Comparison of ENCODE assay signal across 8 mouse cellular contexts in the genomic region with DNA sequence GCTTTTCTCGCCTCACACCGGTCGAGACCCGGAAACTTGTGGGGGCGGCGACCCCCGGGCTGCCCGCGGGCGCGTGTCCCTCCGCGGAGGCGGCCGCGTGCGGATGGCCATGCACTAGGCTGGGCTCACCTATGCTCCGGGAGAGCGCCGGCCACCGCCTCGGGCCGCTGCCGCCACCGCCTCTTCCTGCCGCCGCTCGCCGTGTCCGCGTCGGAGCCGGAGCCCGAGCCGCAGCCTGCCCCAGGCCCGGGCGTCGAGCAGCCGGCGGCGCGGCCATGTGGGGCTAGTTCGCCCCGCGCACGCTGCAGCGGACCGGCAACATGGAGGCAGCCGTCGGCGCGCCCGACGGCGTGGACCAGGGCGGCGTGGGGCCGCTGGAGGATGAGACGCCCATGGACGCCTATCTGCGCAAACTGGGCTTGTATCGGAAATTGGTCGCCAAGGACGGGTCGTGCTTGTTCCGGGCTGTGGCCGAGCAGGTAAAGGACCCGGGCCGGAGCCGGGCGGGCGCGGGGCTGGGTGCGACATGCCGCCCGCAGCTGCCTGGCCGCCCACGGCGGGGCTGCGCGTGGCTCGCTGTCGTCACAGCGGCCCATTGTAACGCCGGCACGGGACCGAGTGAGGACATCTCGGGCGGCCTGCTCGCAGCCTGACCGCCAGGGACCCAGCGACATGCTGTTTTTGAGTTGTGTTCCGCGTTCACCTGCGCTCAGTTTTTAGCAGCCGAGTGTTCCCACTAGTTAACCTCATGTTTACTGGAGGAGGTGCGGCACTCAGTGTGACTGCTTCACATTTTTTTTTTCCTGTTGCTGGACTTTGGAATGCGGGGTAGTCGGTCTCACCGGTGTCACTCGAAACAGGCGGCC. TPM values are rescaled to one million over a fixed set of nuclear protein-coding genes. Genes with fewer than 3 reads are reported as not detected.
DNase-seq lines count a peak whose midpoint lies in the region; ATAC-seq and TF ChIP-seq lines count a peak whose summit lies in the region.

Gene Otud4, plus strand, starts transcription at position 33 of the 866 bp plus-strand sequence.

- peak; percentile 50 for ATAC-seq in limb, embryonic 14.5 days (ENCODE audit: low FRiP score, low read depth)
- ATAC-seq in midbrain, embryonic 15.5 days (replicated peaks): peak; percentile 73

- H3K9me3 ChIP-seq in limb, embryonic 14.5 days (ENCODE audit: control insufficient read depth, low read length): no peaks in the 10 kb centered on the region
- H3K9me3 ChIP-seq in midbrain, embryonic 15.5 days: no peaks in the 10 kb centered on the region

- TF ChIP-seq POLR2A in embryonic fibroblast, embryonic 13.5 days (IDR thresholded peaks at IDR 0.05; ENCODE audit: low read depth, low read length): no peak
- 0 out of 2 replicates have a peak, but pooled peaks have one; percentile 25 for TF ChIP-seq POLR2A in limb, embryonic 14.5 days (IDR thresholded peaks at IDR 0.05; ENCODE audit: borderline replicate concordance, extremely low read depth, insufficient read depth, insufficient read length)

- H3K4me2 ChIP-seq in limb, embryonic 14.5 days (replicated peaks; ENCODE audit: low read depth, low read length, severe bottlenecking): peak within 1 kb of the TSS; percentile 82
- peak within 1 kb of the TSS; percentile 78 for H3K4me2 ChIP-seq in midbrain, embryonic 15.5 days

- peak within 1 kb of the TSS; percentile 81 for H3K4me3 ChIP-seq in embryonic fibroblast, embryonic 13.5 days (ENCODE audit: insufficient read depth, low read length)
- H3K4me3 ChIP-seq in limb, embryonic 14.5 days (replicated peaks; ENCODE audit: low read length): peak within 1 kb of the TSS; percentile 88
- H3K4me3 ChIP-seq in midbrain, embryonic 15.5 days: peak within 1 kb of the TSS; percentile 73

- peak within 1 kb of the TSS; percentile 85 for H3K9ac ChIP-seq in limb, embryonic 14.5 days (ENCODE audit: low read depth, low read length, severe bottlenecking)
- H3K9ac ChIP-seq in midbrain, embryonic 15.5 days: peak within 1 kb of the TSS; percentile 92

- peak; percentile 29 for DNase-seq in 416B (ENCODE audit: low read depth)
- DNase-seq in adrenal gland, postnatal 25 days: peak; percentile 55
- peak; percentile 30 to 43 for DNase-seq in heart, adult 9 months (ENCODE audit: low spot score in 2 of 2)
- DNase-seq in kidney, adult 9 months: peak; percentile 66
- peak; percentile 22 for DNase-seq in limb, embryonic 14.5 days (ENCODE audit: low spot score)
- DNase-seq in spleen, postnatal 14 days (ENCODE audit: low spot score in 2 of 2): peak; percentile 24 to 40

- no peaks in the 10 kb centered on the region for H3K27me3 ChIP-seq in limb, embryonic 14.5 days (ENCODE audit: control insufficient read depth, insufficient read depth, low read length)
- H3K27me3 ChIP-seq in midbrain, embryonic 15.5 days (replicated peaks): no peaks in the 10 kb centered on the region

- peak within 1 kb of the TSS; percentile 70 for H3K27ac ChIP-seq in embryonic fibroblast, embryonic 13.5 days (ENCODE audit: insufficient read depth, low read length)
- H3K27ac ChIP-seq in limb, embryonic 14.5 days (replicated peaks; ENCODE audit: low read depth, low read length): peak within 1 kb of the TSS; percentile 93
- H3K27ac ChIP-seq in midbrain, embryonic 15.5 days: peak within 1 kb of the TSS; percentile 94

- 0% methylated on average over 80 of the region's 103 CpGs for WGBS in limb, embryonic 14.5 days
- under 1% methylated on average over 103 of the region's 103 CpGs for WGBS in midbrain, embryonic 15.5 days

- peaks cover 5% of the 10 kb centered on the region; the same call in 1 of the 2 replicates for H3K36me3 ChIP-seq in limb, embryonic 14.5 days (ENCODE audit: control insufficient read depth, insufficient read depth, low read length)
- H3K36me3 ChIP-seq in midbrain, embryonic 15.5 days (replicated peaks): no peaks in the 10 kb centered on the region

- peaks cover 9% of the 10 kb centered on the region for H3K4me1 ChIP-seq in embryonic fibroblast, embryonic 13.5 days (ENCODE audit: control insufficient read depth, insufficient read depth, low read length)
- peaks cover 26% of the 10 kb centered on the region for H3K4me1 ChIP-seq in limb, embryonic 14.5 days (ENCODE audit: control insufficient read depth, insufficient read depth, low read length)
- peaks cover 32% of the 10 kb centered on the region for H3K4me1 ChIP-seq in midbrain, embryonic 15.5 days

- no peak for TF ChIP-seq CTCF in embryonic fibroblast, embryonic 13.5 days (IDR thresholded peaks at IDR 0.05; ENCODE audit: borderline replicate concordance, insufficient read depth, low read length)

RNA-seq across cellular contexts. Expression of gene Otud4, which starts in this region (rescaled TPM):
- total RNA-seq in adrenal gland, postnatal 25 days (2021): 51.5 and 60.6 TPM in 2 replicates
- polyA plus RNA-seq in embryonic fibroblast, embryonic 13.5 days (2011; ENCODE audit: insufficient read length, low read depth, missing spikeins): 51.1 and 60.2 TPM in 2 replicates
- polyA plus RNA-seq in limb, embryonic 14.5 days (2012; rRNA removed): 26.2 and 29.1 TPM in 2 replicates
- 20.9 and 21.4 TPM in 2 replicates for polyA plus RNA-seq in limb, embryonic 14.5 days (2014; fragmentation: Nextera tagmentation; extraction: Ambion mirVana)
- 9.5 and 10.6 TPM in 2 replicates for polyA plus RNA-seq in midbrain, embryonic 15.5 days (2015; fragmentation: Nextera tagmentation; extraction: Ambion mirVana)

Comparison
In these comparisons a context has a peak if more than half of its experiments do, and no peak if none do; other contexts are left out.
1. Peak in every context shown above with its lines: DNase-seq, ATAC-seq, H3K4me3 ChIP-seq and H3K27ac ChIP-seq.